Mouse (Mus musculus): Measurements from ENCODE around the gene E2f2. TPM values are rescaled to one million over a fixed set of nuclear protein-coding genes. Genes with fewer than 3 reads are reported as not detected.

E2f2 gene
- total and polyA plus RNA-seq, 2 experiments from 2014 or later: 2.4 to 6.4 TPM

DNA sequence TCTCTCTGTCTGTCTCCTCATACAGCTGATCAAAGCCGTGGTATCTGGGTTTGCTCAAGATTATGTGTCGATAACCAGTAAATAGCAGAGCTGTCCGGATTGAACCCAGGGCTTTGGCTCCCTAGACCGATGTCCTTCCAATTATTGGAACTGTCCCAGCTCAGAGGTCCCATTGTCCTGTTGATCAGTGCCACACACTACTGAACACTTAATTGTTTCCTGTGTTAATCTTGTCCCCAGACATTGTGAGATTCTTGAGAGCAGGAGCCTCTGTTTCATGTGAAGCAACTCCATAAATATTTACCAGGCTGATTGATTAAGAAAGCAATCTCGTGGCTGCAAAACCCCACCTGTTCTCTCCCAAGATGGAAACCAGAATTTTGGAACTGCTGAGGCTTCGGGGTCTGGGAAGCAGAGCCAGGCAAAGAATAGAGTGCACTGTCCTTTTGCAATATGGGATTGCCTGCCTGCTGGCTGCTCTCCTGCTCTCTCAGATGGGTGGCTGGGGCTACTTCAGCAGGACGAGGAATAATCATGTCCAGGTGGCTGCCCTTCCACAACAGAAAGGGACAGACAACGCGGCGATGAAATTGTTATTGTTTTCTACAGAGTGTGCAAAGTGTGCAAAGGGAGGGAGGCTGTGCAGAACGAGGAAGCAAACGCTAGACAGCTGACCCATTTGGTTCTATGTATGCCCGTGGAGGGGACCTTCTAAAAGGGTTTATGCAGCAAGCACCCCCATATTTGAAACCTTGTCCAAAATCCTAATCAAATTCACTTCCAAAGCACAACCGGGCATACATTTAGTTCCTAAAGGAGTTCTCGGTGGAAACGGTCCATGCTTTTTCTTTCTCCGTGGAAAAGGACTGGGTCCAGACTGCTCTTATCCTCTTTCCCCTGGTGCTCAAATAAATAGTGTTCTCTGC is 29.7 kb upstream of the E2f2 start:
- Histone ChIP-seq H3K27ac (ENCODE audit: low read depth) (peak overlapping the region; percentile 91), H3K9ac (replicated peaks; ENCODE audit: low read depth, low read length) (peak overlapping the region; percentile 38), H3K4me2 (ENCODE audit: low read depth, low read length) (peak overlapping the region; percentile 64), H3K27me3 (ENCODE audit: control insufficient read depth, insufficient read depth, low read length) (no peaks in the 10 kb centered on the region), H3K36me3 (replicated peaks; ENCODE audit: control insufficient read depth, insufficient read depth, low read length) (no peaks in the 10 kb centered on the region), H3K9me3 (replicated peaks; ENCODE audit: control insufficient read depth, low read length) (no peaks in the 10 kb centered on the region), H3K4me3 (ENCODE audit: low read depth, low read length) (peak overlapping the region; percentile 79), H3K4me1 (ENCODE audit: control insufficient read depth, insufficient read depth) (peaks cover 22% of the 10 kb centered on the region)
- TF ChIP-seq CTCF (IDR thresholded peaks at IDR 0.05; ENCODE audit: low read depth) (no peak), EP300 (IDR thresholded peaks at IDR 0.05; ENCODE audit: low read depth) (no peak; the same call in 1 of the 2 replicates)
- DNase-seq (ENCODE audit: low spot score) (no peak), ATAC-seq (ENCODE audit: insufficient read depth, low read depth) (no peak)
- 21% methylated on average over 17 of the region's 17 CpGs for WGBS

DNA sequence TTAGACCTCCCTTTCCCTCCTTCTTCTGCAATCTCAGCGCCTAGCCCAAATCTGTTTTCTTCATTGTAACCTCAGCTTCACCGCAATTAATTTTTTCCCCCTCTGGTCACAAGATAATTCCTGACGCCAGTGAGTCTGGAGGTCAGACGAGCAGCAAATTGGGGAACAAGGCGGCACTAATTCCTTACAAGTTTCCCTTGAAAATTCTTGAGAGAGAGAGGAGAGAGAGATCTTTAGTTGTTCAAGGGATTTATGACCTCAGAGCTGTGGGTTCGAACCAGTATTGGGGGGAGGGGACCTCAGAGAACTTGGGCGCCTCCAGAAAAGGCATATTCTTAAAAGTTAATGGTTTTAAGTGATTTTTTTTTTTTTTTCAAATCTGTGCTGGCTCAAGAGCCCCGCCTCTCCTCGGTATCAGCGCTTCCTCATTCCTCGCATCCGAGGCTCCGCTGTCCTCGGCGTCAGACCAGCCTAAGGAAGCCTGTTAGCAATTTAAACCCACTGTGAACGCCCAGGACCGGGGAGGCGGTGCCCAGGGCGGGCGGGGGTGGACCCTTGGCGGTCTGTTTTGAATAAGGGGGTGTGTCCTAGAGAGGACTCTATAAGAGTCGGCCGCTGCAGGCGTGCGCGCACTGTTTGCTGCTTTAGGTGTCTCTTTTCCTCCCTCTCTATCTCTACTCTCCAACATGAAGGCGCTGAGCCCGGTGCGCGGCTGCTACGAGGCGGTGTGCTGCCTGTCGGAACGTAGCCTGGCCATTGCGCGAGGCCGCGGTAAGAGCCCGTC is 28.8 kb upstream of the E2f2 start, which contains the start of gene Id3:
TSS of gene Id3 (plus strand) at position 305 of the 784 bp plus-strand sequence.
- Histone ChIP-seq H3K27ac (ENCODE audit: low read depth) (peak within 1 kb of the TSS; percentile 96), H3K36me3 (replicated peaks; ENCODE audit: control insufficient read depth, insufficient read depth, low read length) (no peaks in the 10 kb centered on the region), H3K4me1 (ENCODE audit: control insufficient read depth, insufficient read depth) (peaks cover 22% of the 10 kb centered on the region), H3K4me3 (ENCODE audit: low read depth, low read length) (peak within 1 kb of the TSS; percentile 79), H3K4me2 (ENCODE audit: low read depth, low read length) (peak within 1 kb of the TSS; percentile 64), H3K27me3 (ENCODE audit: control insufficient read depth, insufficient read depth, low read length) (no peaks in the 10 kb centered on the region), H3K9ac (replicated peaks; ENCODE audit: low read depth, low read length) (peak within 1 kb of the TSS; percentile 88), H3K9me3 (replicated peaks; ENCODE audit: control insufficient read depth, low read length) (no peaks in the 10 kb centered on the region)
- DNase-seq (ENCODE audit: low spot score) (peak; percentile 95), ATAC-seq (ENCODE audit: insufficient read depth, low read depth) (peak; percentile 83)
- no peak for TF ChIP-seq CTCF (IDR thresholded peaks at IDR 0.05; ENCODE audit: low read depth)
- no peak; the same call in 1 of the 2 replicates for TF ChIP-seq EP300 (IDR thresholded peaks at IDR 0.05; ENCODE audit: low read depth)
- WGBS: 2% methylated on average over 39 of the region's 39 CpGs

- Histone ChIP-seq H3K4me1 (ENCODE audit: control insufficient read depth, insufficient read depth) (peaks cover 20% of the 10 kb centered on the region), H3K27ac (ENCODE audit: low read depth) (peak overlapping the region; percentile 96), H3K4me2 (ENCODE audit: low read depth, low read length) (peak overlapping the region; percentile 64), H3K36me3 (replicated peaks; ENCODE audit: control insufficient read depth, insufficient read depth, low read length) (no peaks in the 10 kb centered on the region), H3K9me3 (replicated peaks; ENCODE audit: control insufficient read depth, low read length) (no peaks in the 10 kb centered on the region), H3K9ac (replicated peaks; ENCODE audit: low read depth, low read length) (peak overlapping the region; percentile 88), H3K4me3 (ENCODE audit: low read depth, low read length) (peak overlapping the region; percentile 79), H3K27me3 (ENCODE audit: control insufficient read depth, insufficient read depth, low read length) (no peaks in the 10 kb centered on the region)
- ATAC-seq (ENCODE audit: insufficient read depth, low read depth) (peak; percentile 10; the same call in 1 of the 2 replicates), DNase-seq (ENCODE audit: low spot score) (peak; percentile 79)
- under 1% methylated on average over 50 of the region's 50 CpGs for WGBS
- TF ChIP-seq EP300 (IDR thresholded peaks at IDR 0.05; ENCODE audit: low read depth) (peak; percentile 92; the same call in 1 of the 2 replicates), CTCF (IDR thresholded peaks at IDR 0.05; ENCODE audit: low read depth) (no peak)
These were observed 27.9 kb upstream of the E2f2 start for GRCm38 (mm10) chr4:136144126-136144926.

GRCm38 (mm10) chr4:136144927-136145292 is 27.3 kb upstream of the E2f2 start:
- H3K4me2 ChIP-seq (ENCODE audit: low read depth, low read length): peak overlapping the region; percentile 64
- no peaks in the 10 kb centered on the region for H3K27me3 ChIP-seq (ENCODE audit: control insufficient read depth, insufficient read depth, low read length)
- H3K9me3 ChIP-seq (replicated peaks; ENCODE audit: control insufficient read depth, low read length): no peaks in the 10 kb centered on the region
- 7% methylated on average over 11 of the region's 11 CpGs for whole genome bisulfite sequencing
- H3K36me3 ChIP-seq (replicated peaks; ENCODE audit: control insufficient read depth, insufficient read depth, low read length): no peaks in the 10 kb centered on the region
- ATAC-seq (ENCODE audit: insufficient read depth, low read depth) (no peak), DNase-seq (ENCODE audit: low spot score) (peak; percentile 47)
- H3K9ac ChIP-seq (replicated peaks; ENCODE audit: low read depth, low read length): peak overlapping the region; percentile 88
- H3K4me3 ChIP-seq (ENCODE audit: low read depth, low read length): peak overlapping the region; percentile 79
- H3K27ac ChIP-seq (ENCODE audit: low read depth): peak overlapping the region; percentile 96
- TF ChIP-seq CTCF (IDR thresholded peaks at IDR 0.05; ENCODE audit: low read depth): no peak
- TF ChIP-seq EP300 (IDR thresholded peaks at IDR 0.05; ENCODE audit: low read depth): 0 out of 2 replicates have a peak, but pooled peaks have one; percentile 15
- H3K4me1 ChIP-seq (ENCODE audit: control insufficient read depth, insufficient read depth): peaks cover 15% of the 10 kb centered on the region; the same call in 1 of the 2 replicates
